Mouse (Mus musculus): ENCODE data around the gene 1700056E22Rik.

The 1700056E22Rik gene

GRCm38 (mm10) chr1:184034011-184034557, at the start of gene 1700056E22Rik:
Gene 1700056E22Rik, minus strand, starts transcription at chr1:184034301.
- peak; percentile 99 for DNase-seq

- no peak for DNase-seq
Observed at GRCm38 (mm10) chr1:184083166-184083565, 49.1 kb upstream of the 1700056E22Rik start.

GRCm38 (mm10) chr1:184082661-184083060, 48.6 kb upstream of the 1700056E22Rik start:
- no peak for DNase-seq

- DNase-seq = no peak
Observed at GRCm38 (mm10) chr1:184079304-184079703, 45.2 kb upstream of the 1700056E22Rik start.

GRCm38 (mm10) chr1:184076756-184077155, 42.7 kb upstream of the 1700056E22Rik start:
- DNase-seq = no peak

GRCm38 (mm10) chr1:184076065-184076464, 42.0 kb upstream of the 1700056E22Rik start:
- no peak for DNase-seq

- no peak for DNase-seq
Observed at GRCm38 (mm10) chr1:184068971-184069370, 34.9 kb upstream of the 1700056E22Rik start.

GRCm38 (mm10) chr1:184067704-184068558, 33.8 kb upstream of the 1700056E22Rik start:
- DNase-seq = no peak

- DNase-seq = no peak
Observed at GRCm38 (mm10) chr1:184066460-184067287, 32.6 kb upstream of the 1700056E22Rik start.

GRCm38 (mm10) chr1:184065589-184066361, 31.7 kb upstream of the 1700056E22Rik start:
- DNase-seq = no peak

GRCm38 (mm10) chr1:184064306-184064705, 30.2 kb upstream of the 1700056E22Rik start:
- no peak for DNase-seq

GRCm38 (mm10) chr1:184061901-184062300, 27.8 kb upstream of the 1700056E22Rik start:
- no peak for DNase-seq

- no peak for DNase-seq
Observed at GRCm38 (mm10) chr1:184060828-184061734, 27.0 kb upstream of the 1700056E22Rik start.

GRCm38 (mm10) chr1:184060381-184060780, 26.3 kb upstream of the 1700056E22Rik start:
- no peak for DNase-seq

- no peak for DNase-seq
Observed at GRCm38 (mm10) chr1:184059814-184060213, 25.7 kb upstream of the 1700056E22Rik start.

- DNase-seq = no peak
Observed at GRCm38 (mm10) chr1:184058206-184058605, 24.1 kb upstream of the 1700056E22Rik start.

GRCm38 (mm10) chr1:184054176-184054575, 20.1 kb upstream of the 1700056E22Rik start:
- DNase-seq = no peak

GRCm38 (mm10) chr1:184053711-184054110, 19.6 kb upstream of the 1700056E22Rik start:
- no peak for DNase-seq

- no peak for DNase-seq
Observed at GRCm38 (mm10) chr1:184053141-184053540, 19.0 kb upstream of the 1700056E22Rik start.

GRCm38 (mm10) chr1:184052331-184052730, 18.2 kb upstream of the 1700056E22Rik start:
- DNase-seq = no peak

- DNase-seq = peak; percentile 69
Observed at GRCm38 (mm10) chr1:184051824-184052223, 17.7 kb upstream of the 1700056E22Rik start.

All from cerebellum, adult 11-12 months (tissue).